Mouse (Mus musculus): ENCODE measurements around the gene Nkain2.

DNA sequence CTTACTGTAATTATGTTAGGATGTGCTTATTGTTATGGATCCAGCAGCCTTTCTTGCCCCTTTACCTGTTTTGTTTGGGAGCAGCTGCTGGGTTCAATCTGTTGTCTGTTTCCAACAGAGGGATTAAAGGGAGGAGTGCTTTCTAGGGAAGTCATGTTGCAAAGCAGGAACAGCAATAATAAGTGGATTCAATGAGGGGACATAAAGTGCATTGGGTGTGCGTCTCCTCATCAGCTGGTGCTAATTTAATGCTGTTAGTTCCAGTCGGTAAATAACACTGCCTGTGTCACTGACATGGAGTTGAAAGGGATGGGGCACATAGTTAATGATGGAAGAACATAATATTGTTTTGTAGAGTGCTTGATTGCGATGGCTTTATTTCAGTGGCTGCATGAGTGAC lies 982.8 kb downstream of the Nkain2 start:
- TF ChIP-seq CTCF (IDR thresholded peaks at IDR 0.05; ENCODE audit: low read depth, low read length): no peak
- no peak for TF ChIP-seq GATA1 (IDR thresholded peaks at IDR 0.05; ENCODE audit: borderline replicate concordance, low read length)
- no peak for TF ChIP-seq TAL1 (conservative IDR thresholded peaks at IDR 0.05; ENCODE audit: low read depth, low read length)
- no peak for TF ChIP-seq POLR2AphosphoS5 (IDR thresholded peaks at IDR 0.05; ENCODE audit: insufficient replicate concordance, low read depth, low read length)
- no peak for TF ChIP-seq GATA2 (IDR thresholded peaks at IDR 0.05; ENCODE audit: borderline replicate concordance, low read depth, low read length)

Measured in G1E (cell line).